Mouse (Mus musculus) liver, adult 2 months (tissue): ENCODE results near the gene Stk10. TPM values are rescaled to one million over a fixed set of nuclear protein-coding genes. Genes with fewer than 3 reads are reported as not detected.
"Not testable (repeated sequence)": the region's sequence is repeated elsewhere in the genome, so short reads cannot be mapped to it uniquely, and the experiment has no call there.

Experiments used
- DNase-seq: peaks from one replicate; pipeline ENCODE4 v3.0.0-alpha.2; 2011; ENCODE audit warnings: low read depth, low spot score; ENCODE audit errors: extremely low read depth
- H3K27ac ChIP-seq: fragments of 200-500 bp; replicated peaks from 2 replicates; pipeline ENCODE4 v1.5.1; 2012; ENCODE audit warnings: low read depth, mild to moderate bottlenecking, control low read depth, inconsistent platforms, low read length; ENCODE audit not compliant: insufficient read depth
- H3K27me3 ChIP-seq: fragments of 200-500 bp; 2 replicates; pipeline ENCODE4 v1.6.1; 2012; ENCODE audit warnings: mild to moderate bottlenecking, moderate library complexity, low read length, inconsistent platforms; ENCODE audit not compliant: control insufficient read depth, insufficient read depth
- H3K36me3 ChIP-seq: fragments of 200-500 bp; 2 replicates; pipeline ENCODE4 v1.6.1; 2012; ENCODE audit warnings: low read length, inconsistent platforms; ENCODE audit not compliant: control insufficient read depth, insufficient read depth
- H3K4me1 ChIP-seq: fragments of 200-500 bp; 2 replicates; pipeline ENCODE4 v1.6.1; 2011; ENCODE audit warnings: low read length; ENCODE audit not compliant: control insufficient read depth, insufficient read depth
- H3K4me3 ChIP-seq: fragments of 200-500 bp; 2 replicates; pipeline ENCODE4 v1.5.1; 2011; ENCODE audit warnings: low read depth, mild to moderate bottlenecking, control low read depth, low read length, moderate library complexity; ENCODE audit not compliant: insufficient read depth
- H3K79me2 ChIP-seq: fragments of 200-500 bp; 2 replicates; pipeline ENCODE4 v1.6.1; 2012; ENCODE audit warnings: inconsistent platforms, mild to moderate bottlenecking, low read length, moderate library complexity; ENCODE audit not compliant: control insufficient read depth, insufficient read depth
- H3K9ac ChIP-seq: fragments of 200-500 bp; 2 replicates; pipeline ENCODE4 v1.6.1; 2012; ENCODE audit warnings: low read depth, mild to moderate bottlenecking, control low read depth, inconsistent platforms, low read length
- CTCF ChIP-seq: fragments of 200-500 bp; IDR thresholded peaks from 2 replicates; pipeline ENCODE4 v1.5.1; 2011; ENCODE audit warnings: low read depth, low read length, control low read depth
- POLR2A ChIP-seq: fragments of 200-500 bp; IDR thresholded peaks from 2 replicates; pipeline ENCODE4 v1.6.1; 2011; ENCODE audit warnings: low read length, control low read depth; ENCODE audit not compliant: insufficient read depth; ENCODE audit errors: extremely low read depth
- WGBS: fragments of 180-500 bp; shearing (Covaris S2); methylation state at CpG from one replicate; pipeline ENCODE4 v1.1.7; 2018; 5-methylcytosine and 5-hydroxymethylcytosine counted together
- polyA plus RNA-seq: library from polyadenylated mRNA; depleted of rRNA; stranded (reverse); fragments of >200 nt; gene quantifications from 2 replicates; pipeline ENCODE4 v1.2.3, GENCODE M21; 2012
- total RNA-seq: library from RNA; depleted of rRNA; stranded (reverse); fragments of >200 nt; gene quantifications from 2 replicates; pipeline ENCODE4 v1.2.3, GENCODE M21; 2014

Stk10 gene
- total and polyA plus RNA-seq, 2 experiments = 2.0 to 2.4 TPM

GRCm38 (mm10) chr11:32618036-32618435 lies 84.9 kb downstream of the Stk10 start:
- H3K79me2 ChIP-seq = no peaks in the 10 kb centered on the region
- TF ChIP-seq CTCF (no peak), POLR2A (no peak)
- no peaks in the 10 kb centered on the region for H3K27me3 ChIP-seq
- peaks cover 4% of the 10 kb centered on the region; the same call in 1 of the 2 replicates for H3K4me1 ChIP-seq
- no peak overlapping the region for H3K27ac ChIP-seq
- 96% methylated on average over 1 of the region's 1 CpGs for WGBS
- no peaks in the 10 kb centered on the region for H3K36me3 ChIP-seq
- peak; percentile 66 for DNase-seq
- no peak overlapping the region for H3K4me3 ChIP-seq
- H3K9ac ChIP-seq = no peak overlapping the region

- not testable (repeated sequence) for H3K79me2 ChIP-seq, H3K4me3 ChIP-seq, H3K36me3 ChIP-seq, H3K27ac ChIP-seq, H3K9ac ChIP-seq, H3K4me1 ChIP-seq, DNase-seq, H3K27me3 ChIP-seq
- 98% methylated on average over 5 of the region's 5 CpGs for WGBS
These were observed 85.5 kb downstream of the Stk10 start for GRCm38 (mm10) chr11:32618641-32619040.

- H3K27me3 ChIP-seq = no peaks in the 10 kb centered on the region
- H3K36me3 ChIP-seq = no peaks in the 10 kb centered on the region
- H3K4me1 ChIP-seq = peaks cover 4% of the 10 kb centered on the region; the same call in 1 of the 2 replicates
- H3K9ac ChIP-seq = no peak overlapping the region
- no peaks in the 10 kb centered on the region for H3K79me2 ChIP-seq
- no peak overlapping the region for H3K4me3 ChIP-seq
- TF ChIP-seq POLR2A = no peak
- TF ChIP-seq CTCF = no peak
- H3K27ac ChIP-seq = no peak overlapping the region
- peak; percentile 53 for DNase-seq
- WGBS = 65% methylated on average over 8 of the region's 8 CpGs
These were observed 86.2 kb downstream of the Stk10 start for GRCm38 (mm10) chr11:32619257-32619816.

GRCm38 (mm10) chr11:32619866-32620456 lies 86.9 kb downstream of the Stk10 start:
- Histone ChIP-seq H3K27ac (no peak overlapping the region), H3K4me3 (no peak overlapping the region), H3K36me3 (no peaks in the 10 kb centered on the region)

GRCm38 (mm10) chr11:32621831-32622478 lies 88.8 kb downstream of the Stk10 start:
- 85% methylated on average over 12 of the region's 12 CpGs for WGBS
- Histone ChIP-seq H3K79me2 (no peaks in the 10 kb centered on the region), H3K36me3 (no peaks in the 10 kb centered on the region), H3K4me1 (peaks cover 4% of the 10 kb centered on the region; the same call in 1 of the 2 replicates), H3K9ac (no peak overlapping the region), H3K27me3 (no peaks in the 10 kb centered on the region), H3K4me3 (no peak overlapping the region), H3K27ac (no peak overlapping the region)
- TF ChIP-seq CTCF (no peak), POLR2A (no peak)
- no peak for DNase-seq

More at GRCm38 (mm10) chr11:32619866-32620456, 86.9 kb downstream of the Stk10 start:
- H3K79me2 ChIP-seq = no peaks in the 10 kb centered on the region
- TF ChIP-seq POLR2A = no peak
- no peak for TF ChIP-seq CTCF
- no peaks in the 10 kb centered on the region for H3K27me3 ChIP-seq
- H3K4me1 ChIP-seq = peaks cover 4% of the 10 kb centered on the region; the same call in 1 of the 2 replicates
- 91% methylated on average over 6 of the region's 6 CpGs for WGBS
- H3K9ac ChIP-seq = no peak overlapping the region
- DNase-seq = no peak
